Mouse (Mus musculus) olfactory bulb, adult 2 months (tissue): Measurements from ENCODE around the gene Proz.

ENCODE experiments used
- CTCF ChIP-seq: fragments of 200-500 bp; IDR thresholded peaks from 2 replicates; pipeline ENCODE4 v1.5.1; 2012; ENCODE audit warnings: low read depth, mild to moderate bottlenecking, low read length, moderate library complexity; ENCODE audit not compliant: insufficient read depth
- POLR2A ChIP-seq: fragments of 200-500 bp; IDR thresholded peaks from 2 replicates; pipeline ENCODE4 v1.6.1; 2012; ENCODE audit warnings: mild to moderate bottlenecking, low read depth, low read length, moderate library complexity; ENCODE audit not compliant: insufficient read depth

- TF ChIP-seq CTCF (no peak), POLR2A (no peak)
Observed at GRCm38 (mm10) chr8:13019560-13019959, 41.2 kb upstream of the Proz start.
